Mouse (Mus musculus) urinary bladder, postnatal 10 days (tissue): ENCODE measurements around the gene Fbxl13.

Experiments
- DNase-seq: peaks from one replicate; pipeline ENCODE4 v3.0.0; 2022; ENCODE audit warnings: low spot score

Fbxl13 gene

GRCm38 (mm10) chr5:21519166-21519565, 126.3 kb downstream of the Fbxl13 start:
- DNase-seq, result no peak

GRCm38 (mm10) chr5:21518207-21518606, 127.2 kb downstream of the Fbxl13 start:
- DNase-seq, result no peak

DNA sequence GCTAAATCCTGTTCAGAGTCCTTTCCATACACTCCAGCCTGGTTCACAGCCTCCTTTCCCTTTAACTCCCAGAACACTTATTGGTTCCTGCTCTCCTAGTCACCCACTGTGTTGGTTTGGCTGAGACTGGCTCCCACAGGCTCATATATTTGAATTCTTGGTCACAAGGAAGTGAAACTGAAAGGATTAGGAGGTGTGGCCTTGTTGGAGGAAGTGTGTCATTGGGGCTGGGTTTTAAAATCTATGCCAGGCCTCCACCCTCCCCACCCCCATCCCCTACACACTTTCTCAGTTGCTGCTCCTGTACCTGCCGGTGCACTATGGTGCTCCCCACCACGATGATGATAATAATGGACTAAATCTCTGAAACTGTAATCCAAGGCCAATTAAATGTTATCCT, 127.9 kb downstream of the Fbxl13 start:
- DNase-seq, result no peak

- no peak for DNase-seq
These were observed 132.1 kb downstream of the Fbxl13 start for GRCm38 (mm10) chr5:21513363-21513762.

- DNase-seq, result no peak
These were observed 135.6 kb downstream of the Fbxl13 start for GRCm38 (mm10) chr5:21509801-21510200.

GRCm38 (mm10) chr5:21506887-21507286, 138.5 kb downstream of the Fbxl13 start:
- no peak for DNase-seq

GRCm38 (mm10) chr5:21505159-21505558, 140.3 kb downstream of the Fbxl13 start:
- no peak for DNase-seq

DNA sequence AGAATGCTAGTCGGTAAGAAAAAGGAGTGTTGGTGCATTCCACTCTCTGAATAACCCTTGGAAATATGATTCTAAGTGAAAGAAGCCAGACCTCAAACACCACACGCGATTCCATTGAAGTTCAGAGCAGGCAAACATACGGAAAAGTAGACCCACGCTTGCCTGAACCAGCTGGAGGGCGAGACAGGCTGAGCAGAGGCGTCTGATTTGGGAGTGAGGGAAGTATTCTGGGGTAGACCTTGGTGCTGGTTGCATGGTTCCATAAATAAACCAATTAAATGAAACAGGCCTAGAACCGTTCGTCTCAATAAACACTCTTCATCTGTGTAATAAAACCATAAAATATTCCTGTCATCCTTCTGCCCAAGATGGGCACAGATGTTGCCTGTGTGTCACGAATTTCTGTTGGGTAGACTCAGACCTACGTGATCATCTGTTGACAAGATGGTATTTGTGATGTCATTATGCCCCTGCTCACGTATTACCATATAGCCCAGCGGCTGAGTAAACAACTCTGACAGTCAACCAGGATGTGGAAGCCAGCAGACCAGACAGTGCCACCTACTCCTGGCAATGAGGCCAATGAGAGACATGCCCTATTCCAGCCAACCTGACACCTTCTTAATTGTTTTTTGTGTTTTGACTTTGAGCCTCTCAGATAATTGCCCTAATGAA, 142.4 kb downstream of the Fbxl13 start:
- DNase-seq, result no peak

DNA sequence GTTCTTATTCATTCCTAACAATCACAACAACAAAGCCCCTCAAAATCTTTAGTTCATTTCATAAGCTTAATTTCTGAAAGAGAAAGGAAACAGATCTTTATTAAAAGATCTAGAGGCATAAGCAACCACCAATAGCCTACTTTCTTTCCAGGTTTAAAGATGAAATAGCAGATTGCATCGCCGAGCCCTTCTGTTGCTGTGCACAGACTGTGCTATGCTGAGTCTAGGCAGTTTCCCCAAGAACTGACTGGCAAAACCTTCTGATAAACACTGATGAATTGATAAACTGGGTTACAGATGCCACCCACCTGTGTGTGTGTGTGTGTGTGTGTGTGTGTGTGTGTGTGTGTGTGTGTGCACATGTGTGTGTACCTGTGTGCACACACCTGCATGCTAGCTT, 144.5 kb downstream of the Fbxl13 start:
- no peak for DNase-seq

- no peak for DNase-seq
These were observed 145.3 kb downstream of the Fbxl13 start for GRCm38 (mm10) chr5:21500133-21500532.

- no peak for DNase-seq
These were observed 146.5 kb downstream of the Fbxl13 start for GRCm38 (mm10) chr5:21498925-21499324.

- no peak for DNase-seq
These were observed 146.9 kb downstream of the Fbxl13 start for GRCm38 (mm10) chr5:21498490-21498889.

DNA sequence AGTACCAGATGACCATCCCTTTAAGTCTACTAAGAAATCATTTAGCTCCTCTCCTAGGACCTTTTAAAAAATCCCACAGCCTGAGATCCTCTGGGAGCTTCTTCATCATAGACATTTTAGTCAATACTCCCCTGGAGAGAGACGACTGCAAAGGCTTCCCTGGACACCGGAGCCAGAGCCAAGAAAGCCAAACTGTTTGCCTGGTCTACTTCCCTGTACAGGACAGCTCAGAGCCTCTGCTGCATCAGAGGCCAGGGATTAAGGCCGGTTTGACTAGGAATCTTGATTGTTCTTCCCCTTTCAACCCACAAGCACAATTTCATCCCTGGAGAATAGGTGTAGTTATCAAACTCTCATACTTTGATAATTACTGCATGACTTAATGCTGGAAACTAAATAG, 148.6 kb downstream of the Fbxl13 start:
- DNase-seq, result no peak

- DNase-seq, result no peak
These were observed 149.1 kb downstream of the Fbxl13 start for GRCm38 (mm10) chr5:21496321-21496720.

DNA sequence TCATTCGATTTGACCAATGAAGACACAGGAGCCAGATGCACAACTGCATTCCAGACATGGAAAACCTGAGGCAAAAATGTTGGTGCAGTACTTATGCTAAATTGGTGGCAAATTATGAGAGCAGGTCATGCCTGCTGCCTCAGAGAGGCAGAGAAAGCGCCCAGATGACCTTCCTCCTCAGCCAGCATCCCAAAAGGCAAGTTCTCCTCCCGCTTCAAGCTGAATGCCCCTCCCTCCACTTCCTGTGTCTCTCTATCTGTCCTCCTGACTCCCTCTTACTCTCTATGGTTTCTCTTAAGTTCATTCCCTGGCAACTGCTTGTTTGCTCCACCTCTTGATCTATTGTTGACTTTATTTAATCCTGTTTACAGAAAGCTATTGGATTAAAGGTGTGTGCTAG, 150.7 kb downstream of the Fbxl13 start:
- DNase-seq, result no peak

- no peak for DNase-seq
These were observed 152.0 kb downstream of the Fbxl13 start for GRCm38 (mm10) chr5:21493294-21493999.

GRCm38 (mm10) chr5:21492213-21492612, 153.2 kb downstream of the Fbxl13 start:
- DNase-seq, result no peak

GRCm38 (mm10) chr5:21491469-21491868, 154.0 kb downstream of the Fbxl13 start:
- DNase-seq, result no peak

DNA sequence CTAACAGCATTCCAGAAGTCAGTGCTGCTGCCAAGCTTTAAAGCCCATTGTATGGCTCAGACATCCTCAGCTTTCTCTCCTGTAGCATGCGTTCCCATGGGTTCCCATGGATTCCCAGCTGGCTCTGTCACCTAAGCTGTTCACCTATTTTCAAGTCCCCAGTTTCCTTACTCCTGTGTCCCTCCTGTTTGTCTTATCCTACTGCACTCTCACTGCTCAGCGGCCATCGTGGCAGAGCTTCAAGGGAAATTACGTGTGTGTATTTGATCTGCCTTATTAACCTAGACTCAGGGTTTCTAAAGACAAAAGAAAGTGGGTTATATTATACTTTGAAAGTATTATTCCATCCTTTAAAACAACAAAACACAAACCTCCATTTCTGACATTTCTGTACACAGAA, 156.3 kb downstream of the Fbxl13 start:
- no peak for DNase-seq

GRCm38 (mm10) chr5:21488506-21488905, 156.9 kb downstream of the Fbxl13 start:
- no peak for DNase-seq

DNA sequence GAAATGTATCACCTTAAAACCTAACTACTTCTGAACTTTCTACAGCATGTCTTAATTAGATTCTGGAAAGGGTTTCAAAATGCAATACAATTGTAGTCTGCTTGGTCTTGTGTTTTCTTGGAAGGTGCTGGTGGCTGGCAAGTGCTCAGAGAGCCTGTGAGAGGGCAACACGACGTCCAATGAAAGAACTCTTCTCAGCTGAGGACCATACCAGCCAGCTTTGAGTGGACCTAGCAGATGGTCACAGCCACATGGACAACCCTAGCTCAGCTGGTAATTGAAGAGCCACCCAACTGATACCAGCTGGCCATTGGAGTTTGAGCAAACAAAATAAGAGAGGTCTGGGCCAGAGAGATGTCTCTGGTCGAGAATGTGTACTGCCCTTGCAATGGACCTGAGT, 157.7 kb downstream of the Fbxl13 start:
- DNase-seq, result no peak

- no peak for DNase-seq
These were observed 158.1 kb downstream of the Fbxl13 start for GRCm38 (mm10) chr5:21487306-21487705.

- no peak for DNase-seq
These were observed 158.6 kb downstream of the Fbxl13 start for GRCm38 (mm10) chr5:21486798-21487197.
